Mouse (Mus musculus): ENCODE data around the gene Olfr761. TPM values are rescaled to one million over a fixed set of nuclear protein-coding genes. Genes with fewer than 3 reads are reported as not detected.
"Not testable (repeated sequence)": the region's sequence is repeated elsewhere in the genome, so short reads cannot be mapped to it uniquely, and the experiment has no call there.

Gene Olfr761
- not detected in 2 replicates for polyA plus RNA-seq (2015; fragmentation: Nextera tagmentation; extraction: Ambion mirVana)

- H3K36me3 ChIP-seq (ENCODE audit: control insufficient read depth, insufficient read depth): no peaks in the 10 kb centered on the region
Observed at GRCm38 (mm10) chr17:37952979-37953378, at the start of gene Olfr761. TSS of gene Olfr761 (minus strand) at chr17:37953079.

DNA sequence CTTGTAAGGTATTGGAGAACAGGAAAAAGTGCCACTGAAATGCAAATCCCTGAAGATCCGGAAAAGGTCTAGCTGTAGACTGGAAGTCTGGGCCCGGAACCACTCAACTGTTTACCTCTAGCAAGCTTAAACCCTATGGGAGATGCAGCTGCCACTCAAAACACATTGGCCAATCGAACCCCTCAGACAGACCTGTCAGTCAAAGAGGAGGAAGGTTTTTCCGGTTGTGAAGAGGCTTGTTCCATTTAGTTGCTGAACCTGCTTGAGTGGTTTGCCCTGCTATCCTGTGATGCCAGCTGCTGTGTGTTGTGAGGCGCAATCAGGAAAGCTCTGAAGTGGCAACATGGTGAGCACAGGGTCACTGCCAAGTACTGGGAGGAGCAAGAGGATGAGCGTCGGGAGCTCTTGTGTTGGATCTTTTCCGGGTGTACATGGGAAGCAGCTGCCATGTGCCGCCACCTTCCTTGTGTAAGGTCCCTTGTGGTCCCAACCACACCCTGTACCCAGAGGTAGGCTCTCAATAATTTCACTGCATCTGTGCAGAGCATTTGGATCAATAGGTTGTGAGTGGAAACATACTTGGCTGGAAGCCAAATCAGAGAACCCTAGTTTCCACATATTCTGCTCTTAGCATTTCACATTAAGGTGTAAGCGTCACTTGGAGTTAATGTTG is 42.9 kb upstream of the Olfr761 start:
- Histone ChIP-seq H3K4me1 (ENCODE audit: control insufficient read depth, low read depth, low read length) (no peaks in the 10 kb centered on the region), H3K4me2 (ENCODE audit: low read depth, low read length) (no peak overlapping the region), H3K9me3 (replicated peaks; ENCODE audit: control insufficient read depth, low read length) (no peaks in the 10 kb centered on the region), H3K27me3 (ENCODE audit: control insufficient read depth, insufficient read depth, low read depth, low read length) (no peaks in the 10 kb centered on the region), H3K36me3 (ENCODE audit: control insufficient read depth, insufficient read depth) (no peaks in the 10 kb centered on the region), H3K27ac (ENCODE audit: low read length) (no peak overlapping the region), H3K9ac (ENCODE audit: low read depth, low read length) (no peak overlapping the region), H3K4me3 (ENCODE audit: low read depth, low read length) (0 out of 2 replicates have a peak overlapping the region, but pooled peaks have one; percentile 0)
- peak; percentile 63 for ATAC-seq (ENCODE audit: low read depth)
- WGBS (ENCODE audit: insufficient replicate concordance): 48% methylated on average over 10 of the region's 10 CpGs

More at GRCm38 (mm10) chr17:37952979-37953378, at the start of gene Olfr761:
- WGBS (ENCODE audit: insufficient replicate concordance): 45% methylated on average over 2 of the region's 2 CpGs
- Histone ChIP-seq H3K4me1 (ENCODE audit: control insufficient read depth, low read depth, low read length) (no peaks in the 10 kb centered on the region), H3K4me3 (ENCODE audit: low read depth, low read length) (no peak within 1 kb of the TSS), H3K27me3 (ENCODE audit: control insufficient read depth, insufficient read depth, low read depth, low read length) (no peaks in the 10 kb centered on the region), H3K9me3 (replicated peaks; ENCODE audit: control insufficient read depth, low read length) (no peaks in the 10 kb centered on the region), H3K4me2 (ENCODE audit: low read depth, low read length) (no peak within 1 kb of the TSS), H3K9ac (ENCODE audit: low read depth, low read length) (no peak within 1 kb of the TSS), H3K27ac (ENCODE audit: low read length) (no peak within 1 kb of the TSS)
- ATAC-seq (ENCODE audit: low read depth): no peak

DNA sequence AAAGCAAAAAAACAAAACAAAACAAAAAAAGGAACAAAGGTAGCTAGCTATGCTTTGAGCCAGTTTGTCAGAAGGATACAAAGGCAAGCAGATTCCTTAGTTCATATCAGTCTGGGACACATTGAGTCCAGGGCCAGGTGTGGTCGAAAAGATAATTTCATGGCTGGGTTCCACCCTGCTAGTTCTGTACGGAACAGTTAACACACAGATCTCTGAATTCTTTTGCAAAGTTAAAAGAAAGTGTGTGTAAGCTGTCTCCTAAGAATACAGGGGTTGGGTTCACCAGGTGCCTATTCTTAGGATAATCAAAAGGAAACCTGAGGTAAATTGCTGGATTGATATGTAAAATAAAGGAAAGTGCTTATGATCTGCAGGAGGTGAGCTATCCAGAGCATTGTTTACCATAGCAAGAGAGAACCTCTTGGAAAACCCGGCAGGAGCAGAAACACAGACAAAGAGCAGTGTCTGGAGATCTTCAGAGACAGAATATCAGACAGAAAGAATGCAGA is 37.6 kb upstream of the Olfr761 start:
- H3K36me3 ChIP-seq (ENCODE audit: control insufficient read depth, insufficient read depth): no peaks in the 10 kb centered on the region
- H3K27me3 ChIP-seq (ENCODE audit: control insufficient read depth, insufficient read depth, low read depth, low read length): no peaks in the 10 kb centered on the region
- no peaks in the 10 kb centered on the region for H3K9me3 ChIP-seq (replicated peaks; ENCODE audit: control insufficient read depth, low read length)
- peak overlapping the region; percentile 45 for H3K27ac ChIP-seq (ENCODE audit: low read length)
- ATAC-seq (ENCODE audit: low read depth): peak; percentile 92
- H3K4me3 ChIP-seq (ENCODE audit: low read depth, low read length): no peak overlapping the region
- no peaks in the 10 kb centered on the region for H3K4me1 ChIP-seq (ENCODE audit: control insufficient read depth, low read depth, low read length)
- no peak overlapping the region for H3K4me2 ChIP-seq (ENCODE audit: low read depth, low read length)
- H3K9ac ChIP-seq (ENCODE audit: low read depth, low read length): no peak overlapping the region
- WGBS (ENCODE audit: insufficient replicate concordance): 29% methylated on average over 3 of the region's 3 CpGs

GRCm38 (mm10) chr17:37973591-37973990 is 20.7 kb upstream of the Olfr761 start:
- Histone ChIP-seq H3K4me1 (ENCODE audit: control insufficient read depth, low read depth, low read length) (no peaks in the 10 kb centered on the region), H3K27ac (ENCODE audit: low read length) (no peak overlapping the region), H3K4me3 (ENCODE audit: low read depth, low read length) (no peak overlapping the region), H3K9me3 (replicated peaks; ENCODE audit: control insufficient read depth, low read length) (no peaks in the 10 kb centered on the region), H3K9ac (ENCODE audit: low read depth, low read length) (no peak overlapping the region), H3K27me3 (ENCODE audit: control insufficient read depth, insufficient read depth, low read depth, low read length) (no peaks in the 10 kb centered on the region), H3K4me2 (ENCODE audit: low read depth, low read length) (no peak overlapping the region), H3K36me3 (ENCODE audit: control insufficient read depth, insufficient read depth) (no peaks in the 10 kb centered on the region)
- WGBS (ENCODE audit: insufficient replicate concordance): 62% methylated on average over 3 of the region's 3 CpGs
- ATAC-seq (ENCODE audit: low read depth): no peak

GRCm38 (mm10) chr17:37920248-37920647 is 32.6 kb downstream of the Olfr761 start, which contains the start of gene Olfr128:
TSS of gene Olfr128 (plus strand) at chr17:37920548.
- no peak within 1 kb of the TSS for H3K27ac ChIP-seq (ENCODE audit: low read length)
- no peak within 1 kb of the TSS for H3K4me2 ChIP-seq (ENCODE audit: low read depth, low read length)
- H3K27me3 ChIP-seq (ENCODE audit: control insufficient read depth, insufficient read depth, low read depth, low read length): no peaks in the 10 kb centered on the region

GRCm38 (mm10) chr17:37906821-37907220 is 46.1 kb downstream of the Olfr761 start:
- H3K4me3 ChIP-seq (ENCODE audit: low read depth, low read length); H3K9me3 ChIP-seq (replicated peaks; ENCODE audit: control insufficient read depth, low read length); ATAC-seq (ENCODE audit: low read depth); H3K9ac ChIP-seq (ENCODE audit: low read depth, low read length); H3K27me3 ChIP-seq (ENCODE audit: control insufficient read depth, insufficient read depth, low read depth, low read length); H3K36me3 ChIP-seq (ENCODE audit: control insufficient read depth, insufficient read depth); H3K4me2 ChIP-seq (ENCODE audit: low read depth, low read length); H3K27ac ChIP-seq (ENCODE audit: low read length); H3K4me1 ChIP-seq (ENCODE audit: control insufficient read depth, low read depth, low read length): not testable (repeated sequence)
- 46% methylated on average over 8 of the region's 8 CpGs for WGBS (ENCODE audit: insufficient replicate concordance)

More at GRCm38 (mm10) chr17:37920248-37920647, 32.6 kb downstream of the Olfr761 start, which contains the start of gene Olfr128:
- H3K9me3 ChIP-seq (replicated peaks; ENCODE audit: control insufficient read depth, low read length): no peaks in the 10 kb centered on the region
- no peak within 1 kb of the TSS for H3K4me3 ChIP-seq (ENCODE audit: low read depth, low read length)
- no peaks in the 10 kb centered on the region for H3K36me3 ChIP-seq (ENCODE audit: control insufficient read depth, insufficient read depth)
- no peak for ATAC-seq (ENCODE audit: low read depth)
- no peak within 1 kb of the TSS for H3K9ac ChIP-seq (ENCODE audit: low read depth, low read length)
- no peaks in the 10 kb centered on the region for H3K4me1 ChIP-seq (ENCODE audit: control insufficient read depth, low read depth, low read length)

Other genes with a start within 250 kb of the Olfr761 start
- gene Olfr120, start 231.3 kb downstream of the Olfr761 start, polyA plus RNA-seq (2015; fragmentation: Nextera tagmentation; extraction: Ambion mirVana): not detected in 2 replicates
- gene Olfr121, start 204.2 kb downstream of the Olfr761 start, polyA plus RNA-seq (2015; fragmentation: Nextera tagmentation; extraction: Ambion mirVana): not detected in 2 replicates
- not detected in 2 replicates for gene Olfr122, start 184.5 kb downstream of the Olfr761 start, polyA plus RNA-seq (2015; fragmentation: Nextera tagmentation; extraction: Ambion mirVana)
- gene Olfr123, start 159.6 kb downstream of the Olfr761 start, polyA plus RNA-seq (2015; fragmentation: Nextera tagmentation; extraction: Ambion mirVana): not detected in 2 replicates
- gene Olfr124, start 153.2 kb downstream of the Olfr761 start, polyA plus RNA-seq (2015; fragmentation: Nextera tagmentation; extraction: Ambion mirVana): not detected in 2 replicates
- gene Olfr125, start 120.1 kb downstream of the Olfr761 start, polyA plus RNA-seq (2015; fragmentation: Nextera tagmentation; extraction: Ambion mirVana): not detected in 2 replicates
- not detected in 2 replicates for gene Olfr126, start 105.6 kb downstream of the Olfr761 start, polyA plus RNA-seq (2015; fragmentation: Nextera tagmentation; extraction: Ambion mirVana)
- gene Olfr127, start 52.6 kb downstream of the Olfr761 start, polyA plus RNA-seq (2015; fragmentation: Nextera tagmentation; extraction: Ambion mirVana): not detected in 2 replicates
- not detected in 2 replicates for gene Olfr128, start 32.5 kb downstream of the Olfr761 start, polyA plus RNA-seq (2015; fragmentation: Nextera tagmentation; extraction: Ambion mirVana)
- not detected in 2 replicates for gene Olfr129, start 107.0 kb upstream of the Olfr761 start, polyA plus RNA-seq (2015; fragmentation: Nextera tagmentation; extraction: Ambion mirVana)
- gene Olfr130, start 110.8 kb upstream of the Olfr761 start, polyA plus RNA-seq (2015; fragmentation: Nextera tagmentation; extraction: Ambion mirVana): not detected in 2 replicates
- gene Olfr131, start 135.6 kb upstream of the Olfr761 start, polyA plus RNA-seq (2015; fragmentation: Nextera tagmentation; extraction: Ambion mirVana): not detected in 2 replicates
- not detected in 2 replicates for gene Olfr132, start 181.4 kb upstream of the Olfr761 start, polyA plus RNA-seq (2015; fragmentation: Nextera tagmentation; extraction: Ambion mirVana)
- gene Olfr133, start 192.2 kb upstream of the Olfr761 start, polyA plus RNA-seq (2015; fragmentation: Nextera tagmentation; extraction: Ambion mirVana): not detected in 2 replicates
- not detected in 2 replicates for gene Olfr134, start 218.3 kb upstream of the Olfr761 start, polyA plus RNA-seq (2015; fragmentation: Nextera tagmentation; extraction: Ambion mirVana)

Measured in liver, embryonic 16.5 days (tissue).